Mouse (Mus musculus): ENCODE data around the gene Casp14. TPM values are rescaled to one million over a fixed set of nuclear protein-coding genes. Genes with fewer than 3 reads are reported as not detected.

Gene Casp14
- total RNA-seq (2015; ENCODE audit: low replicate concordance) (not detected in 2 replicates), total RNA-seq (2017; ENCODE audit: low replicate concordance) (not detected in 2 replicates)

- ATAC-seq (replicated peaks; ENCODE audit: low FRiP score, poor library complexity, severe bottlenecking): no peak
Observed at GRCm38 (mm10) chr10:78718056-78718455, at the start of gene Casp14. Casp14 (minus strand) TSS chr10:78718294.

- ATAC-seq (replicated peaks; ENCODE audit: low FRiP score, poor library complexity, severe bottlenecking): no peak
Observed at GRCm38 (mm10) chr10:78765570-78765969, 47.5 kb upstream of the Casp14 start.

DNA sequence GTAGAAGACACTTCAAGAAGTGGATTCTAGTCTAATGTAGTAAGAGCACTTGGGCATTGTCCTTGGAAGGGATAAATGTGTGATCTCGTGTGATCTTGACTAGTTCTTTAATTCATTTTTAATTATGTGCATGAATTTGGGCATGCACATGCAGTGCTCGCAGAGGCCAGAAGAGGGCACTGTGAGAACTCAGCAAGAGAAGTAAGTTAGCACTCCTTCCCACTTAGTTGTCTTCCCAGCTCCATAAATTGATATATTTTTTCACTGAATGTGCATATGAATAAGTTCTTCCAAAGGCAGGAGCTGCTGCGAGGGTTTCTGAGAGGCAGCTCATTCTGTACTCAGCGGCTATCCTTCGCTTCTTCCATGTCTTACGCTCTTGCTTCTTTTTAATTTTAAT is 37.9 kb upstream of the Casp14 start:
- ATAC-seq (replicated peaks; ENCODE audit: low FRiP score, poor library complexity, severe bottlenecking): no peak

GRCm38 (mm10) chr10:78752452-78753191 is 34.5 kb upstream of the Casp14 start, which contains the start of gene Ccdc105:
Ccdc105 (minus strand) TSS chr10:78753065.
- ATAC-seq (replicated peaks; ENCODE audit: low FRiP score, poor library complexity, severe bottlenecking): no peak

DNA sequence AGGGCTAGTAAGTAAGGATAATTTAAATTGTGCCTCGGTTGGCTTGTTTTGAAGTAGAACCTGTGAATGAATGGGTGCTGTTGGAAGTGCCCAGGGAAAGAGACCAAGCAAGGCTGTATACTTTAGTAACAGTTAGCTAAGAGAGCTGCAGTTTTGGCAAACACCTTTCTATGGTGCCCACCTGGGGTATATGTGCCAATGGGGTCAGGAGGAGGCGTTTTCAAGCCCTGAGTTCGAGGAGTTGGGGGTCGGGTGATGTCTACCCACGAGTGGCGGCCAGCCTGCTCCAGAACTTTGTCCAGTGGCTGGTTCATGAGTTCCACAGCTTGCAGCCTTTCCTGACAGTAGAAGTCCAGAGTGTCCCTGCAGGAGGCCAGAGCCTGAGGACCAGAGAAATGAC is 30.9 kb upstream of the Casp14 start:
- no peak for ATAC-seq (replicated peaks; ENCODE audit: low FRiP score, poor library complexity, severe bottlenecking)

DNA sequence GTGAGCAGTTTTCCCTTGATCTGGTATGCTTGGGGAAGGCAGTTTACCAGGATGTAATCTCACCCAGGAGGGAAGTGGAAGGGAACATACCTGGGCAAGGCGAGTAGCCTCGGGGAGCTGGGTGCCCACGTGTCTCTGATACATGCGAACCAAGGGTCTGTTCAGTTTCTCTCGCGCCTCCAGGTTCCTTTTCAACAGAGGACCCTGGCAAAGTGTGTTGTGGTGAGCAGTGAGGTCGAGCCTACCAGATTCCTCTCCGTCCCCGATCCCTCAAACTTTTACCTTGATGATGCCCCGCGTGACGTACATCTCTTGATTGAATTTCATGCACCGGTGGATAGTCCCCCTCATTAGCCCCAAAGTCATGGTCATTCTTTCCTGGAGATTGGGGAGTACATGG is 30.1 kb upstream of the Casp14 start:
- no peak for ATAC-seq (replicated peaks; ENCODE audit: low FRiP score, poor library complexity, severe bottlenecking)

- no peak for ATAC-seq (replicated peaks; ENCODE audit: low FRiP score, poor library complexity, severe bottlenecking)
Observed at GRCm38 (mm10) chr10:78747035-78747721, 29.1 kb upstream of the Casp14 start.

GRCm38 (mm10) chr10:78745453-78746232 is 27.5 kb upstream of the Casp14 start:
- ATAC-seq (replicated peaks; ENCODE audit: low FRiP score, poor library complexity, severe bottlenecking): no peak

DNA sequence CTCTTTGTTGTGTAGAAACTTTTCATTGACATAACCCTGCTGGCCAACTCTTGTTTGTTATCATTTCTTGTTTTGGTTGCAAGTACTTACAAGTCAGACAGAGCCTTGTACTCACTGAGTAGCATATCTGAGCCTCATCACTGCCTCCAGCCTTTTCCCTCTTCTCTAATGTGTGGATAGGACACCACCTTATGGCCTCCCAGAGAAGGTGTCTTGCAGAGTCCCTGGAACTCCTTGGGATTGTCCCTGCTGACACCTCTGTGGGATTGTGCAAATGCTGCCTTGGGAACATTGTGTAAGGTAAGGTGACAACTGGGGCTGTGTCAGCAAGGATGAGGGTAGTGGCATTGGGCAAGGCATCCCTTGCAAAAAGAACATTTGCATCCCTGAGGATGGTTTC is 25.6 kb upstream of the Casp14 start:
- no peak for ATAC-seq (replicated peaks; ENCODE audit: low FRiP score, poor library complexity, severe bottlenecking)

GRCm38 (mm10) chr10:78739821-78740220 is 21.7 kb upstream of the Casp14 start:
- ATAC-seq (replicated peaks; ENCODE audit: low FRiP score, poor library complexity, severe bottlenecking): no peak

DNA sequence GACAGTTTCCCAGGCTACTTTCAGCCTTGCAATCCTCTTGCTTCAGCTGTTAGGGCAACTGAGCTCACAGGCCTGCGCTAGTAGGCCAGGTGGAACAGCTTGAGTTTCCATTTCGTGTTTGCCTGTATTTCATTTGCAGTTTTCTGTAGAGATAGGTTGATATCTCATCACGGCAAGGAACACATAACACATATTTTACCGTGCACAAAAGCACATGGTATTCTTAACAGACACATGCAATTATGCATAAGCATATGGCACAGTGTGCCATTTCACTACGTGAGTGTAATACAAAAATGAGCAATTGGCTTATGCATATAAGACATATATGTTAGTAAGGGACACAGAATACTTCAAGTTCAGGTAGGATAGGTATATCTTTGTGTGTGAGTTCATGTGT is 9.8 kb upstream of the Casp14 start:
- ATAC-seq (replicated peaks; ENCODE audit: low FRiP score, poor library complexity, severe bottlenecking): no peak

DNA sequence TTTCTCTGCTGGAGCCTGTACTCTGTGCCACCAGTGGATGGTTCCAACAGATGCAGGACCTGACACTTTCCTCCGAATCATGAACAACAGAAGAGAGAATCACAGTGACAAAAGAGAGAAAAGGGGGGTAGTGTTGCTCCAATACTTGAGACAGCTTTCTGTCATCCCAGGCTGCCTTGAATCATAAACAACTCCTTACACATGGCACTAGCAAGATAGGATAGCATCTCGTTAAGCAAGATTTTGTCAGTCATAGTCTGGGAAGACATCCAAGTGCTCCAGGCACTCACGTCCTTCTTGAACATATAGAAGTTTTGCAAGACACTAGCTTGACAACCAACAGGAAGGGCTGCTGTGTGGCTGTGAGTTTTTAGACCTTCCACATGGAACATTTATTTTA is 8.9 kb upstream of the Casp14 start:
- ATAC-seq (replicated peaks; ENCODE audit: low FRiP score, poor library complexity, severe bottlenecking): no peak

DNA sequence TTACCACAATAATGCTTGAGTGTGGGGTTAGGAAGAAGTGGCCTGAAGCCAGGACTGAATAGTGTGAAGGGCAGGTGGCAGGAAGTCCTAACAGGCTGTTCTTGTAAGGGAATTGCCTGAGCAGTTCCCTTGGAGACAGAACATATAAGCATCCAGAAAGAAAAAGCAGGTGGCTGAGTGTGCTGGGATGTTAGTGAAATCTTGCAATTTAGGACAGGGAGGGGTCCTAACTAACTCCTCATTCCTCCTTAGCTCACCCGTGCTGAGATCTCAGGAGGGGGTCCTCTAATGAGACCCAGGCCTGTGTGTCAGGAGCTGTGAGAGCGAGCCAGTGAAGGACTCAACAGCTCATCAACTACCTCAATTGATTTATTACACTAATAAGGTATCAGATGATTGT is 5.3 kb upstream of the Casp14 start:
- no peak for ATAC-seq (replicated peaks; ENCODE audit: low FRiP score, poor library complexity, severe bottlenecking)

- ATAC-seq (replicated peaks; ENCODE audit: low FRiP score, poor library complexity, severe bottlenecking): no peak
Observed at GRCm38 (mm10) chr10:78722654-78723053, 4.6 kb upstream of the Casp14 start.

- ATAC-seq (replicated peaks; ENCODE audit: low FRiP score, poor library complexity, severe bottlenecking): no peak
Observed at GRCm38 (mm10) chr10:78722036-78722435, 3.9 kb upstream of the Casp14 start.

- no peak for ATAC-seq (replicated peaks; ENCODE audit: low FRiP score, poor library complexity, severe bottlenecking)
Observed at GRCm38 (mm10) chr10:78716231-78716630, 1.9 kb downstream of the Casp14 start.

- ATAC-seq (replicated peaks; ENCODE audit: low FRiP score, poor library complexity, severe bottlenecking): no peak
Observed at GRCm38 (mm10) chr10:78715156-78715555, 2.9 kb downstream of the Casp14 start.

- no peak for ATAC-seq (replicated peaks; ENCODE audit: low FRiP score, poor library complexity, severe bottlenecking)
Observed at GRCm38 (mm10) chr10:78714129-78714528, 4.0 kb downstream of the Casp14 start.

DNA sequence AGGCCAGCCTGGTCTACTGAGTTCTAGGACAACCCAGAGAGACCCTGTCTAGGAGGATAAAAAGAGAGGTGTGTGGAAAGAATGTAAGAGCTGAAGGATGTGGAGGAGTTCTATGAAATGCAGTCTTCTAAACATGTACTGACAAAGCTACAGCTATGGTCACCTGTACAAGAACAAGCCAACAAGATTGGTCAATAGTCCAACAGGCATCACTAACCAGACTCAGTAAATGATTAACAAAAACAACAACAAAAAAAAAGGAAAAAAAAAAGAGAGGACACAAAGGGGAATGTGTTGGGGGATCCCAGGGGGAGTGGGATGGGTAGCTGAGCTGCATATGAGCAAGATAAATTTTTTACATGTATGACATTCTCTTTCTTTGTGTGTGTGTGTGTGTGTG is 7.4 kb downstream of the Casp14 start:
- no peak for ATAC-seq (replicated peaks; ENCODE audit: low FRiP score, poor library complexity, severe bottlenecking)

DNA sequence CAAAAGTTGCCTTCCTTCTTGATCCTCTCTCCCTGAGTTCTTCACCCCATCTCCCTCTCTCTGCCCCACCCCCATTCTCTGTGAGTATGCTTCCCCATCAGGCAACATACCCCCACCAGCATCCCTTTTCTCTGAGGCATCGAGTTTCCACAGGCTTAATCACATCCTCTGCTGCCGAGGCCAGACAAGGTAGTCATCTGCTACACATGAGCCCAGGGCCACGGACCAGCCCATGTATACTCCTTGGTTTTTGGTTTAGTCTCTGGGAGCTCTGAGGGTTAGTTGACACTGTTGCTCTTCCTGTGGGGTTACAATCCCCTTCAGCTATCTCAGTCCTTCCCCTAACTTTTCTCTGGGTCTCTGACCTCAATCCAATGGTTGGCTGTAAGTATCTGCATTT is 17.2 kb downstream of the Casp14 start:
- no peak for ATAC-seq (replicated peaks; ENCODE audit: low FRiP score, poor library complexity, severe bottlenecking)

- ATAC-seq (replicated peaks; ENCODE audit: low FRiP score, poor library complexity, severe bottlenecking): no peak
Observed at GRCm38 (mm10) chr10:78689973-78690372, 28.1 kb downstream of the Casp14 start.

Measured in erythroblast, adult 5-6 weeks (primary cell).